Mouse (Mus musculus) adrenal gland, adult (tissue): ENCODE data around the gene Mfn1.

Source experiments
- DNase-seq, 2 experiments: peaks; one replicate each; pipeline ENCODE4 v3.0.0; 2022 to 2023; ENCODE audit warnings: low spot score in 1 of 2; ENCODE audit not compliant: inconsistent age in 2 of 2

Gene Mfn1

DNA sequence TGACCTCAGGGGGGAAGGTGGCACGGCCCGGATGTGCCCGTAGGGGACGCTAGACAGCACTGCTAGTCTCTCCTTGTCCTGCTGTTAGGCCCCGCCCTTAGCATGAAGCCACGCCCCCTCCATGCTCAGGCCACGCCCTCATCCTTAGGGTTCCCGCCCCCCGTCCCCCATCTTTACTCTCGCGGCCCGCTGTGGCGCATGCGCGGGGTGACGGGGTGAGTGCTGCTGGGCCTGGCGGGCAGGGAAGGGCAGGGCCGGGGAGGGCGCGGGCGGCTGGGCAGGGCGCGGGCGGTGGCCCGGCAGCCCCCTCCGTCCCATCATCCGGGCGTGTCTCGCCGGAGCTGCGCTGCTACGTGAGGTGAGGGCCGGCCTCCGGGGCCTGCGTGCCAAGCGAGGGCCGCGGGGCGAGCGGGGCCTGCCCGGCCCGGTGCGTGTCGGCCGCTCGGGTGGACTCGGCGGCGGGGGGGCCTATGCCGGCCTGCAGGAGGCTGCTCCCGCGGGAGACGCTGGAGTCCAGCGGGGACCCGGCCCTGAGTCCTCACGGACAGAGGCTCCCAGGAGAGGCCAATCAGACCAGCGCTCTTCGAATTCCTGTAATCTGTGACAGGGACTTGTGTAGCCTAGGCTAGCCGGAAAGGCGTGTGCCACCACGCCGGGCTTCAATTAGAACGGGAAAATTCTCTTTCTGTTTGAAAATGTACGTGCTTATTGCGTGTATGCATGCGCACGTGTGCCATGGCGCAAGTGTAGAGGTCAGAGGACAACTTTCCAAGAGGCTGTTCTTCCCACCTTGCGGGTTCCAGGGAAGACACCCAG, 18.7 kb upstream of the Mfn1 start:
- peak; percentile 98 to 99 for DNase-seq

DNA sequence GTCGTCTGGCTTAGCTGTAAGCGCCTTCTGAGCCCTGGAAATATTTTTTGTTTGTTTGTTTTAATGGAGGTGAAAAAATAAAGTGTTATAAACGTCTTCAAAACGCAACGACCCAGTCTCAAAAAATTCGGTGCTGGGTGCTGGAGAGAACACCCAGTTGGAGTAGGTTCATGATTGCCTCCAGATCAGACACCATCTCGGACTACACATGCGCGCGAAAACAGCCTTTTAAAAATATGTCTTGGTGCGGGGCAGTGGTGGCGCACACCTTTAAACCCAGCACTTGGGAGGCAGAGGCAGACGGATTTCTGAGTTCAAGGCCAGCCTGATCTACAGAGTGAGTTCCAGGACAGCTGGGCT, 18.1 kb upstream of the Mfn1 start:
- peak in 1 of 2 experiments; percentile 35 for DNase-seq

DNA sequence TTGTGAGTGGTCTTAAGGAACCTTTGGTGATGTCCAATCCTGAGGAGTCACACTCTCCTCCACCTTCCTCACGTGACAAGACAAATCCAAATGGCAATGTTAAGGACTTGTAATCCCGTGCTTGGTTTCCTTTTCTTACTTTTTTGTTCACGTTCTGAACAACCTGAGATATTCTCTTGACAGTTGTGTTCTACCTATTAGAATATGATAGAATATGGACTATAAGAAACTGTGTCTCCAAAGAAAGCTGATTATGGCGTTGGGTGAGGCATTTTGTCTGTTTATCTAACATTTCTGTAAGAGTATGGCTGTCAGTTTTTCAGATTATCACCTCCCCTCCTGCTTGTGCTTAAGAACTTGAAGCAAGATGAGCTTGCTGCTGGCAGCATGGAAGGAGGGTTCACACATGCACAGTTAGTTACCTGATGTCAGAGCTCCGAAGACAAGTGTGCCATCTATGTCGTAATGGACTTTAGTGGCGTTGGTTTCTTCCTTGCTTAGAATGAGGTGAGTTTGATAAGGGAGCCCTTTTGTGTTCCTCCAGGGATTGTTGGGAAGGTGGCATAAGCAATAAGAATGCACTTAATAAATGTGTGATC, 16.5 kb upstream of the Mfn1 start:
- DNase-seq, result peak in 1 of 2 experiments; percentile 23

DNA sequence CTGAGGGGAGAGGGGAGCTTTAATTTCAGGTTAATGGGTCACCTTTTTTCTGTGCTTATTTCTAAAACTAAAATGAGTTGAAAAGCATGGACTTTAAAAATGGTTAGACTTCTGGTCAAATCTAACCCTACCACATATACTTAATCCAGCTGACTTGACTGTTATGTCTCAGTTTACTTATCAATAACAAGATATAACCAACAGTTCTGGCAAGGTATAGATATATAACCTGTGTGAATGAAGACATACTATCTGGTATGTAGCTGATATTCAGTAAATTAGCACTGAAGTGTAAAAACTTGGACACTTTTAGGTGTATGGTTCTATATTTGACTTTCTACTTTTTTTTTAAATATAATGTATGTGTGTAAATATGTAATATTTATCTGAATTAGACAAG, 15.7 kb upstream of the Mfn1 start:
- no peak for DNase-seq

DNA sequence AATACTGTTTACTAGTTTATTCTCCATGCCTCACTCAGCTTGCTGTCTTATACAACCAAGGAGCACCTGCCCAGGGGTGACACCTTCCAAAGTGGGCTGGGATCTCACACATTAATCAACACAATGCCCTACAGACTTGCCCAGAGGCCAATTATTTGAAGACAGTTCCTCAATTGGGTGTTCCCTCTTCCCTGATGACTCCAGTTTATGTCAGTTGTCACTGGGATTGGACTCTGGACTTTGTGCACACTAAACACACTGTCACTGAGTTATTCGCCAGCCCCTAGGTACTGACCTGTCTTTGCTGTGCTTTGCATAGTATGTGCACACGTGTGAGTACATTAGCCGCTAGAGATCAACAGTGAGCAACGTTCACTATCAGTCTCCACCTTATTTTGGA, 2.1 kb upstream of the Mfn1 start:
- DNase-seq, result no peak

DNA sequence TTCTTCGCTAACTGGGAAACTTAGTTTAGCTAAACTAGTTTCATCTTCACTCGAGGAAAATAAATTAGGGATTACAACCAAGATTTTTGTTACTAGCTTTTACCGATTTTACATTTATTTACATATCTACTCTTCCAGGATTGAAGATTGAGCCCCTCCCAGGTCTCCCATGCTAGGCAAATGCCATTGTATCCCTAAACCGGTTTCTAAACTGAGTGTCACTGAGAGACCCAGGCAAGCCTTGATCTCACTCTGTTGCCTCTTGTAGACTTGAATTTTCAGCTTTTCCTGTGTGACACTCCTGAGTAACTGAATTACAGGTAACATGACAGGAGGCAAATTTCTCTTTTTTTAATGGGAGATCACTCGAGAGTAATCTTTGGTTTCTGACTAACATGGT, 776 bp downstream of the Mfn1 start:
- peak in 1 of 2 experiments; percentile 64 for DNase-seq

DNA sequence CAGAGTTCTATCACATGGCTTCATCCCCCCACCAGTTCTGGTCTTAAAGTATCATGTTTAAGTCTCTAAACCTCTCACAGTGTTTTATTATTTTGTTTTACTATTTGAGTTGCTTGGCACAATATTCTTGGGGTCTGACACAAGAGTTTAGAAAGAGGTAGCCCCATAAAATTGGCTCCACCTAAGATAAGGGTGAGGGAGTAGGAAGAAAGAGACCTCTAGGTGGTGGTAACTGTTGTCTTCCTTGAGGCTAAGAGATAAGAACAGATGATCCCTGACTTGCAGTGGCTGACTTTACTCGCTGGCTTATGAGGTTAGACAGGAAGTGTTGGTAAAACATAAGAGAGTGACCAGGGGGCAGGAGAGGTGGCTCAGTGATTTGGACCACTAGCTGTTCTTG, 6.4 kb downstream of the Mfn1 start:
- DNase-seq, result no peak

DNA sequence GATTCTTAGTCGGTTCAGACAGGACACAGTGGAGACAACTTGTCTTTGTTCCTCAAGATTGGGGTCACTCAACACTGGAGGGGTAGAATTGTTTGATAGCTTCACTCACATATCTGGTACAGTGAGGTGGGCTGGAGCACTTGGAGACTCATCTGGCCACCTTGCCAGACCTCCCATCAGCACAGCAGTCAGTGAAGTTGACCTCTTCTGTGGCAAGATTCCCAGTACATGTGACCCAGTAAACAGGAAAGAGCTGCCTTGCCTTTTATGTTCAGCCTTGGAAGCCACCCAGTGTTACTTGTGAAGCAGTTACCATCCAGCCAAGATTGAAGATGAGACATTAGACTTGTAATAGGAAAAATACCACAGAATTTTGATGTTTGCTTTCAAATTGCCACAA, 8.3 kb downstream of the Mfn1 start:
- peak; percentile 73 to 92 for DNase-seq

DNA sequence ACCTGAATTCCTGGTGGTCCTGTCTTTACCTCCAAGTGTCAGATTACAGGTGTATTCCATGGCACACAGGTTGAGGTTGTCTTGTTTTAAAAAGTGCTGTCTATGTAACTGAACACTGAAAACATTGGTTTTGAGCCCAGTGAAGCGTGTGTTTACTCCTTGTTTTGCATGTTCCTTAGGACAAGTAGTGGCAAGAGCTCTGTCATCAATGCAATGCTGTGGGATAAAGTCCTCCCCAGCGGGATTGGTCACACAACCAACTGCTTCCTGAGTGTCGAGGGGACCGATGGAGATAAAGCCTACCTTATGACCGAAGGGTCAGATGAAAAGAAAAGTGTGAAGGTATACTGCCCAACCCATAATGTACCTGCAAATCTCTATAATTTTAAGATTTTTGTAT, 8.8 kb downstream of the Mfn1 start:
- peak in 1 of 2 experiments; percentile 57 for DNase-seq

DNA sequence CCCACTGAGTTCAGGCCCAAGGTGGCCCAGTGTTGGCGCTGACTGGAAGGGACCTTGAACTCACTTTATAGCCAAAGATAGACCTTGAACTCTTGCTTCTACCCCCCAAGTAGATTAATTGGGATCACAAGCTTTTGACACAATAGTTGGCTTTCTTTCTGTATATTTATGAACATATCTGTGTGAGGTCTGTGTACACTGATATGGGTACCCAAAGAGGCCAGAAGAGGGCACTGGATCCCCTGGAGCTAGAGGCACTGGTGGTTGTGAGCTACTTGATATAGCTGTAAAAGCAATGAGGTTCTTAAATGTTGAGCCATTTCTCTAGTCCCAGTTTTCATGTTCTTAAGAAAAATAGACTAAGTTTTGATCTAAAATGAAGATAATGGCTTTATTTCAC, 23.8 kb downstream of the Mfn1 start:
- DNase-seq, result peak in 1 of 2 experiments; percentile 49

DNA sequence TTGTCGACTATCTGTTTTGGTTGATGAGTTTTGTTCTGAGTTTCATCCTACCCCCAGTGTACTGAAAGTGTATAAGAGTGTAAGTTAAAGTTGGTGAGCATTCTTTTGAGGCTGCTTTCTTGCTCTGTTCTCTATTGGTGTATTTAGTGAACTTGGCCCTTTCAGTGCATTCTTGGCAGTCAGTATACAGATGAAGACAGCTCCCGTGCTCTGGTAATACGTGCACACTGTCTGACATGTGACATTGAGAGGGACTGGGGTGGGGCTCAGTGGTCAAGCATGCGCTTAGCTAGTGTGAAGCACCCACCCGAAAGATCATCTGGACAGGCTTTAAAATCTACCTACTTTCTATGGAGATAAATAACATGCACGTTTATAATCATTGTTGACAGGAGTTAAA, 34.1 kb downstream of the Mfn1 start:
- DNase-seq, result no peak

DNA sequence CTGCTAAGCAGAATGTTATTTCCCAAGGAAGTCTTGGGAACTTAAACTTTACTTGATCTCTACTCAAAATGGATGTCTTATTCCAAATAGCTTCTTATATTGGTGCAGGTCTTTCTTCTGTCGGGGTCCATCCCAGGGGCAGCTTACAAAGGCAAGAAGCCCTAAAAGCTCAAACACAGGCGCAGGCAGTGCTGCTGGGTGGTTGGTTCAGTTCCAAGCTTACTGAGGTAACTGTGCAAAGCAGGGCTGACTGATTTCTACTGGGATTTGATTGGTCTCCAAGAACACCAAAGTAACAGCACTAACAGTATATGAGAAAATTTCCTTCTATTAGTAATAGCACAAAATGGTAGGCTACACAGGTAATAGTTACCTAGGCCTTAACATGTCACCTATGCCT, 43.8 kb downstream of the Mfn1 start:
- DNase-seq, result no peak

DNA sequence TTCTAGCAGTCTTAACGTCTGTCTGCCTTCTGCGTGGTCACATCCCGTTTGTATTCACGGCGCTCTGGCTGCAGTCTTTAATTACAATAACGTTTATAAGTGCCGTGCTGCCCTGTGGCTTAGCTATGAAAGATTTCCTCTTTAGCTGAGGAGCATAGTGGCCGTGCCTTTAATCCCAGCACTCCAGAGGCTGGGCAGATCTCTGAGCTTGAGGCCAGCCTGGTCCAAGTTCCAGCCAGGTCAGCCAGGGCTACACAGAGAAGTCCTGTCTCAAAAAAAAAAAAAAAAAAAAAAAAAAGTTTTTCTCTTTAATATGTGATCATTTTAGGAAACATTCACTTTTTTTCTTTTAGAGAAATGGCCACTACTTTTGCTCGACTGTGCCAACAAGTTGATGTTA, 44.6 kb downstream of the Mfn1 start:
- no peak for DNase-seq

DNA sequence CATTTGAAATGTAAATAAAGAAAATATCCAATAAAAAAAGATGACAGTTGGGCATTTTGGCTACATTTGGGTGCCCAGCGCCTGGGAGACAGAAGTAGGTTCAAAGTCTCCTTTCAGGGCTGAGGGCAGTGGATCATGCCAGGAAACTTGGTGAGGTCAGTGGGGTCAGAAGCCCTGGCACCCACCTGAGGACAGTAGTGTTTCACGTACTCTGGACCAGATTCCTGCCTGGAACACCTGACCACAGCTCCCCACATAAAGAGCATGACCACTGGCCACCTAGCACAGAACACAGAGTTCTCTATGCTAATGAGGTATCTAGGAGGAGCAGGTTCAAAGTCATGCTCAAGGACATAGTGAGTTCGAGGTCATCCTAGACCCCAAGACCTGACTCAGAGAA, 45.9 kb downstream of the Mfn1 start:
- no peak for DNase-seq

DNA sequence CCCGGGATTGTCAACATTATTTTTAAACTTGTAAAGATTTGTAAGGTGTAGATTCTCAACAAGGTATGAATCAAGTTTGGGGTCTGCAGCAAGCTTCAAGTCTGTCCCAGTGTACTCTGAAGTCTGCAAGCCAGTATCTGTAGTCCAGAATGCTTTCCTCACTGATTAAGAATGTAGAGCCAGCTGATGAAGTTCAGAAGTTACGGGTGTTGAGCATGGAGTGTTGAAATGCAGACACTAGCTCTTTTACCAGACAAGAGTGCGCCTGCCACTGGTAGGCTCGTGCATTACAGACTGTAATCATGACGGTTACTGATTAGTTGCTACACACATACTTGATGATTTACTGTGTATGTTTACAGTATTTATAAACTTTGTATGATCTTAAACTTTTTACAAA, 49.5 kb downstream of the Mfn1 start:
- no peak for DNase-seq

DNA sequence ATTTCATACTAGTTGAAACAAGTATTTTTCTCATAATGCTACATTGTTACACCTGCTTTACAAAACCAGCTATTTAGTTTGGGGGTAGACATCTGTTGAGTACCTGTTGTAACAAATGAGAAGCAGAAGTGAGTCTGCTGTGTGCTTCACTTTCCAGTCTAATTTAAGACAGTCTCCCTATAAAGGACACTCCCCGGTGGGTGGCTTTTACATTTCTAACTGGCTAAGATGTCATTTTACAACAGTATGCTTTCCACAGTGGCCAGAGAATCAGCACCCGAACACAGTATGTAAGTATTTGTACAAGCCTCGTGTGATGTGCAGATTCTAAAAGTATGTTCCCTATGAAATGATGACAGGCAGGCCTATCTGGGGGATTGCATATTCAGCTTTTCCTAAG, 51.5 kb downstream of the Mfn1 start:
- no peak for DNase-seq

DNA sequence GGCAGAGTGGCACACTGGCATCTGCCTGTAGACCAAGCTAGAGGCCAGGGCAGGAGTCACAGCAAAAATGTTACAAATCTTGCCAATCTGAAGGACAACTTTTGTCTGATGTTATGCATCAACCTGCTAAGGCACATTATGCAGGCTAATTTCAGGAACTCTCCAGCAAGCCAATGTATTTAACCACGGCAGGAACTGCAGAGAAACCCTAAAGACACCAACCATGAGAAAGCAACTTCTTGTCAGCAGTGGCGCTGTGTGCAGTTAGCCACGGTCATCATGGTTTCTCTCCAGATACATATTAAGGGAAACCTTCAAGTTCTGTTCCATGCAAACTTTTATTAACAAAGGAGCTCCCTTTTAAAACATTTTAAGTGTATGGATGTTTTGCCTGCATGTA, 52.6 kb downstream of the Mfn1 start:
- DNase-seq, result no peak

DNA sequence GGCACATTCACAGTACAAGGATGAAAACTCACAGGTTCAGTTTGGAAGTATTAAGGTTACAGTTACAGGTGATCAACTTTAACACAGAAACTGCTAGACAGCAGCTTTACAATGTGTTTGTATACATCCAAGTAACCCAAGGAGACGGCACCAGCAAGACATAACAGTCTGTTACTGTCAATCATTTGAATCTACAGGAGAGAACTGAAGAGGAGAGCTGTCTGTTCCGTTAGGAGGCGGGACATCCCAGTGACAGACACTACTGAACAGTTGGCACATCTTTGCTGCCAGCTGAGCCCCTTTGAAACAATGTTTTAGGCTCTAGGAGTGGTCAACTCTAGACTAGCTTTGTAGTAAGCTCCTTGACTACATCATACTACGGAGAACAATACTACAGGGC, 54.2 kb downstream of the Mfn1 start:
- no peak for DNase-seq

DNA sequence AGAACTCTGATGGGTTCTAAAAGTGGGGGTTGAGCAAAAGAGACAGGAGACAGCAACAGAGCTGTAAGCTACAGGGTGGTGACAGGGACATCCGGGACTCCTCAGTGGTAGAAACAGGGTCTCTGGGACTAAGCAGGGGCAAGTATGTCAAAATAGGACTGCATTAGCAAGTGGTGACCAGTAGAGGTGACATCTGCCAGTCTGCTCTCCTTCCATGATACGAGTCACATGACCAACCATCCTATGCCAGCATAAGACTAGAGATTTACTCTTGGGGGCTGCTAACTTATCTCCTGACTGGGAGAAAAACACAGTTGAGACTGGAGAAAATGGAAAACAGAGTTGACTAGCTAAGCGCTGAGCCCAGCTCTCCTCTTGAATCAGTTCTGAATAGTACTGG, 57.0 kb downstream of the Mfn1 start:
- no peak for DNase-seq

DNA sequence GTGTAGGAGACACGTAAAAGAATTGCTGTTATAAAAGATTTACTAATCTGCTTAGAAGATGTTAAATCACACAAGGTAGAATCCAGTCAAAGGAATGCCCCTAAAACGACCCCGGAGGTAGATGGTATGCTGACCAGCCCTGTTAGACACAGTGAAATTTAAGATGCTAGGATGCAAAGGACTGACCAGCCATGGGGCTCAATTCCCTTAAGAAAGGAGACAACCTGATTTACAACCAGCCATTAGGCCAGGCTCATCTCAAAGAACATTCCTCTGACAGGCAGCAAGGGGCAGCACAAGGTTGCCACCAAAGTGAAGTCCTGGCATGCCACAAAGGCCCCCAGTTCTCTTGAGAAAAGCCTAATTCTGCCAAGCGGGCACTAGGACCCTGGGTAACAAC, 65.8 kb downstream of the Mfn1 start:
- DNase-seq, result no peak

DNA sequence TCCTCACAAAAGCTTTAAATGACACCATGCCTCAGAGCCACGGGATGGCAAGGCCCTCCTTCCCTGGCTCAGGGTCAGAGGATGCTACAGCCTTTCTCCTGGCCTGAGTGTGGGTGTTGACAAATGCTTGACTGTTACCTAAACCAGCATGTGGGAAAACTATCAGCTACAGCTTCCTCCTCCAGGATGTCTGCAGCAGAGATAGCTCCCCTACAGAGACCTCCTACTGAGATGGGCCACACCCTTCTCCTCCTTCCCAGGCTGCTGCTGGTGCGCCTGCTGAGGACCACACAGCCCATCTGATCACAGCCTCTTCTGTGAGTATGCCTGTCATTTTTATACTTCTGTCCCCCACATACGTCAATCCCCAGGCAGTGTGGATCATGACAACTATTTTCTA, 70.1 kb downstream of the Mfn1 start:
- DNase-seq, result no peak

DNA sequence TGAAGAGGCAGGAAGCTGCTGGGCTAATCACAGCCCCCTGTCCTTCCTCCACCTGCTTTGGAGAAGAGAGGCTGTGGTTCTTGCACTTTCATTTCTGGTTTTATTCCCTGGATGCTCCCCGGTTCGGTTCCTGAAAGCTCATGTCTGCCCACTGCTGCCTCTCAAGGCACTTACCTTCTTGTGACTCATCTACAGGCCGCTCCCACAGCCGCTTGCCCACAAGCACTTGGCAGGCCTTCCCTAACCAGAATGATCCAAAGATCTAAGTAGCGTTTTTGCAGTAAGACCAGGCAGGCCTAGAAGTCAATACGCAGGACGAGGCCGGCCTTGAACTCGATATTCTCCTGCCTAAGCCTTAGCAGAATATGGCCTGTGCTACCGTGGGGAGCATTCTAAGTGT, 71.8 kb downstream of the Mfn1 start:
- peak; percentile 48 to 56 for DNase-seq

DNA sequence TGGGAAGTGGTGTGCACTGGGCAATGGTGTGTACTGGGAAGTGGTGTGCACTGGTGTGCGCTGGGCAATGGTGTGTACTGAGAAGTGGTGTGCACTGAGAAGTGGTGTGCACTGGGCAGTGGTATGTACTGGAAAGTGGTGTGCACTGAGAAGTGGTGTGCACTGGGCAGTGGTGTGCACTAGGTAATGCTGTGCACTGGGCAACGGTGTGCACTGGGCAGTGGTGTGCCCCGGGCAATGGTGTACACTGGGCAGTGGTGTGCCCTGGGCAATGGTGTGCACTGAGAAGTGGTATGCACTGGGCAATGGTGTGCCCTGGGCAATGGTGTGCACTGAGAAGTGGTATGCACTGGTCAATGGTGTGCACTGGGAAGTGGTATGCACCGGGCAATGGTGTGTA, 80.0 kb downstream of the Mfn1 start:
- DNase-seq, result no peak
